Mouse (Mus musculus) bone marrow, adult 2 months (tissue): ENCODE results near the gene Nnmt.

Experiments
- CTCF ChIP-seq: fragments of 200-500 bp; IDR thresholded peaks from 2 replicates; pipeline ENCODE4 v1.5.1; 2011; ENCODE audit warnings: low read length, control low read depth; ENCODE audit not compliant: control insufficient read depth, insufficient read depth
- POLR2A ChIP-seq: fragments of 200-500 bp; IDR thresholded peaks from 2 replicates; pipeline ENCODE4 v1.6.1; 2011; ENCODE audit warnings: low read depth, mild to moderate bottlenecking, control low read depth, low read length, borderline replicate concordance; ENCODE audit not compliant: control insufficient read depth

- no peak for TF ChIP-seq POLR2A
- TF ChIP-seq CTCF, result no peak
Observed at GRCm38 (mm10) chr9:48654730-48655129, 49.8 kb upstream of the Nnmt start.
